Mouse (Mus musculus): ENCODE measurements around the gene Rfc1. TPM values are rescaled to one million over a fixed set of nuclear protein-coding genes. Genes with fewer than 3 reads are reported as not detected.

Rfc1 gene
- polyA plus RNA-seq, 1 experiment, result 14.1 TPM

GRCm38 (mm10) chr5:65257910-65258505 is 77.5 kb downstream of the Rfc1 start:
- H3K4me3 ChIP-seq (ENCODE audit: insufficient read depth, poor library complexity, severe bottlenecking), result no peak overlapping the region
- TF ChIP-seq MAX (IDR thresholded peaks at IDR 0.05), result no peak
- TF ChIP-seq MYOD1 (IDR thresholded peaks at IDR 0.05; ENCODE audit: control insufficient read depth, insufficient read length, low read depth), result no peak
- TF ChIP-seq USF1 (IDR thresholded peaks at IDR 0.05; ENCODE audit: low read depth), result no peak
- TF ChIP-seq CEBPB (IDR thresholded peaks at IDR 0.05; ENCODE audit: low read depth), result no peak
- no peak for TF ChIP-seq FOSL1 (IDR thresholded peaks at IDR 0.05; ENCODE audit: insufficient read depth, low read length, poor library complexity, severe bottlenecking)
- TF ChIP-seq MYOG (IDR thresholded peaks at IDR 0.05; ENCODE audit: control insufficient read depth, extremely low read depth, insufficient read length), result no peak
- TF ChIP-seq CTCF (IDR thresholded peaks at IDR 0.05; ENCODE audit: control insufficient read depth, insufficient read depth, insufficient read length), result no peak
- H3K36me3 ChIP-seq (ENCODE audit: control insufficient read depth, insufficient read depth), result peaks cover 22% of the 10 kb centered on the region
- H3ac ChIP-seq (ENCODE audit: control insufficient read depth, insufficient read length, low read depth), result no peak overlapping the region
- no peaks in the 10 kb centered on the region for H3K79me3 ChIP-seq (ENCODE audit: low read depth)
- H3K27me3 ChIP-seq (ENCODE audit: control insufficient read depth, insufficient read depth, insufficient read length), result no peaks in the 10 kb centered on the region
- no peaks in the 10 kb centered on the region for H3K79me2 ChIP-seq (ENCODE audit: control insufficient read depth, insufficient read depth)

- H3K27me3 ChIP-seq (ENCODE audit: control insufficient read depth, insufficient read depth, insufficient read length), result no peaks in the 10 kb centered on the region
- TF ChIP-seq MYOD1 (IDR thresholded peaks at IDR 0.05; ENCODE audit: control insufficient read depth, insufficient read length, low read depth) (no peak), CTCF (IDR thresholded peaks at IDR 0.05; ENCODE audit: control insufficient read depth, insufficient read depth, insufficient read length) (no peak), MYOG (IDR thresholded peaks at IDR 0.05; ENCODE audit: control insufficient read depth, extremely low read depth, insufficient read length) (no peak), CEBPB (IDR thresholded peaks at IDR 0.05; ENCODE audit: low read depth) (no peak), FOSL1 (IDR thresholded peaks at IDR 0.05; ENCODE audit: insufficient read depth, low read length, poor library complexity, severe bottlenecking) (no peak), USF1 (IDR thresholded peaks at IDR 0.05; ENCODE audit: low read depth) (no peak), MAX (IDR thresholded peaks at IDR 0.05) (no peak)
- H3K79me2 ChIP-seq (ENCODE audit: control insufficient read depth, insufficient read depth), result no peaks in the 10 kb centered on the region
- no peaks in the 10 kb centered on the region for H3K79me3 ChIP-seq (ENCODE audit: low read depth)
- H3K36me3 ChIP-seq (ENCODE audit: control insufficient read depth, insufficient read depth), result peaks cover 4% of the 10 kb centered on the region
- H3K4me3 ChIP-seq (ENCODE audit: insufficient read depth, poor library complexity, severe bottlenecking), result no peak overlapping the region
- no peak overlapping the region for H3ac ChIP-seq (ENCODE audit: control insufficient read depth, insufficient read length, low read depth)
These were observed 85.2 kb downstream of the Rfc1 start for GRCm38 (mm10) chr5:65250185-65250855.

DNA sequence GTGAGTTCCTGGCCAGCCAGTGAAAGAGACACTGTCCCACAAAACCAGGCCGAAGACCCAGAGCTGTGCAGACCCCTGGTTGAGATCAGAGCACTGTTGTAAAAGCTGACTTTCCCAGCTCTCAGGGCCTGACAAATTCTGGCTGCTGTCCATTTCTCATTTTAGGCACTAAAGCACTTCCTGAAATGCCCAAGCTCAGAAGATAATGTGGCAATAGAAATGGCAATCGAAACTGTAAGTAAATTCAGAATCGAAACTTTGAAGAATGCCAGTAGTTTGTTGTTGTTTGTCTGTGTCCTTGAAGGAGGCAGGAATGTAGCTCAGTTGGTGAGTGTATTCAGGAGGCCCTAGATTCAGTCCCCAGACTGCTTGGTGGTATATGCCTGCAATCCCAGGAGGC is 88.2 kb downstream of the Rfc1 start:
- Histone ChIP-seq H3K4me3 (ENCODE audit: insufficient read depth, poor library complexity, severe bottlenecking) (no peak overlapping the region), H3ac (ENCODE audit: control insufficient read depth, insufficient read length, low read depth) (no peak overlapping the region), H3K79me3 (ENCODE audit: low read depth) (no peaks in the 10 kb centered on the region), H3K27me3 (ENCODE audit: control insufficient read depth, insufficient read depth, insufficient read length) (no peaks in the 10 kb centered on the region), H3K79me2 (ENCODE audit: control insufficient read depth, insufficient read depth) (no peaks in the 10 kb centered on the region), H3K36me3 (ENCODE audit: control insufficient read depth, insufficient read depth) (peaks cover 4% of the 10 kb centered on the region)
- TF ChIP-seq MYOD1 (IDR thresholded peaks at IDR 0.05; ENCODE audit: control insufficient read depth, insufficient read length, low read depth) (no peak), CTCF (IDR thresholded peaks at IDR 0.05; ENCODE audit: control insufficient read depth, insufficient read depth, insufficient read length) (no peak), MYOG (IDR thresholded peaks at IDR 0.05; ENCODE audit: control insufficient read depth, extremely low read depth, insufficient read length) (no peak), FOSL1 (IDR thresholded peaks at IDR 0.05; ENCODE audit: insufficient read depth, low read length, poor library complexity, severe bottlenecking) (no peak), CEBPB (IDR thresholded peaks at IDR 0.05; ENCODE audit: low read depth) (no peak), USF1 (IDR thresholded peaks at IDR 0.05; ENCODE audit: low read depth) (no peak), MAX (IDR thresholded peaks at IDR 0.05) (no peak)

- H3K27me3 ChIP-seq (ENCODE audit: control insufficient read depth, insufficient read depth, insufficient read length), result no peaks in the 10 kb centered on the region
- TF ChIP-seq FOSL1 (IDR thresholded peaks at IDR 0.05; ENCODE audit: insufficient read depth, low read length, poor library complexity, severe bottlenecking) (no peak), CTCF (IDR thresholded peaks at IDR 0.05; ENCODE audit: control insufficient read depth, insufficient read depth, insufficient read length) (peak; percentile 43)
- H3K4me3 ChIP-seq (ENCODE audit: insufficient read depth, poor library complexity, severe bottlenecking), result no peak overlapping the region
- H3K79me2 ChIP-seq (ENCODE audit: control insufficient read depth, insufficient read depth), result no peaks in the 10 kb centered on the region
- H3K79me3 ChIP-seq (ENCODE audit: low read depth), result no peaks in the 10 kb centered on the region
- no peak overlapping the region for H3ac ChIP-seq (ENCODE audit: control insufficient read depth, insufficient read length, low read depth)
- H3K36me3 ChIP-seq (ENCODE audit: control insufficient read depth, insufficient read depth), result peaks cover 2% of the 10 kb centered on the region
These were observed 92.7 kb downstream of the Rfc1 start for GRCm38 (mm10) chr5:65242740-65243139.

GRCm38 (mm10) chr5:65231289-65232003 is 104.0 kb downstream of the Rfc1 start:
- Histone ChIP-seq H3K4me3 (ENCODE audit: insufficient read depth, poor library complexity, severe bottlenecking) (no peak overlapping the region), H3K36me3 (ENCODE audit: control insufficient read depth, insufficient read depth) (no peaks in the 10 kb centered on the region), H3K79me2 (ENCODE audit: control insufficient read depth, insufficient read depth) (no peaks in the 10 kb centered on the region), H3K27me3 (ENCODE audit: control insufficient read depth, insufficient read depth, insufficient read length) (no peaks in the 10 kb centered on the region), H3K79me3 (ENCODE audit: low read depth) (no peaks in the 10 kb centered on the region), H3ac (ENCODE audit: control insufficient read depth, insufficient read length, low read depth) (no peak overlapping the region)
- TF ChIP-seq CEBPB (IDR thresholded peaks at IDR 0.05; ENCODE audit: low read depth) (no peak), USF1 (IDR thresholded peaks at IDR 0.05; ENCODE audit: low read depth) (no peak), MYOG (IDR thresholded peaks at IDR 0.05; ENCODE audit: control insufficient read depth, extremely low read depth, insufficient read length) (no peak), MAX (IDR thresholded peaks at IDR 0.05) (no peak), FOSL1 (IDR thresholded peaks at IDR 0.05; ENCODE audit: insufficient read depth, low read length, poor library complexity, severe bottlenecking) (no peak), CTCF (IDR thresholded peaks at IDR 0.05; ENCODE audit: control insufficient read depth, insufficient read depth, insufficient read length) (no peak), MYOD1 (IDR thresholded peaks at IDR 0.05; ENCODE audit: control insufficient read depth, insufficient read length, low read depth) (no peak)
